Mouse (Mus musculus) limb, embryonic 11.5 days (tissue): ENCODE results near the gene Sec61g. TPM values are rescaled to one million over a fixed set of nuclear protein-coding genes. Genes with fewer than 3 reads are reported as not detected.

Source experiments
- ATAC-seq: fragments of 200-750 bp; cut with Nextera tagmentation; 2 replicates; pipeline ENCODE4 v1.8.0; 2017; ENCODE audit warnings: low read depth; ENCODE audit not compliant: insufficient number of reproducible peaks, low FRiP score, low TSS enrichment
- DNase-seq: peaks from one replicate; pipeline ENCODE4 v3.0.0-alpha.2; 2015; ENCODE audit warnings: low spot score
- H3K27ac ChIP-seq: fragments of 300-500 bp; sonication (generic); replicated peaks from 2 replicates; pipeline ENCODE4 v1.5.1; 2014; ENCODE audit warnings: low read depth, mild to moderate bottlenecking, low read length
- H3K27me3 ChIP-seq: fragments of 300-500 bp; sonication (generic); 2 replicates; pipeline ENCODE4 v1.6.1; 2014; ENCODE audit warnings: mild to moderate bottlenecking, low read length, mixed read lengths; ENCODE audit not compliant: control insufficient read depth, insufficient read depth
- H3K36me3 ChIP-seq: fragments of 300-500 bp; sonication (generic); 2 replicates; pipeline ENCODE4 v1.6.1; 2014; ENCODE audit warnings: mild to moderate bottlenecking, low read length, moderate library complexity, mixed read lengths; ENCODE audit not compliant: control insufficient read depth, insufficient read depth
- H3K4me1 ChIP-seq: fragments of 300-500 bp; sonication (generic); 2 replicates; pipeline ENCODE4 v1.6.1; 2014; ENCODE audit warnings: low read length, mixed read lengths; ENCODE audit not compliant: control insufficient read depth, insufficient read depth
- H3K4me2 ChIP-seq: fragments of 300-500 bp; sonication (generic); 2 replicates; pipeline ENCODE4 v1.6.1; 2014; ENCODE audit warnings: low read depth, mild to moderate bottlenecking, moderate library complexity; ENCODE audit not compliant: severe bottlenecking
- H3K4me3 ChIP-seq: fragments of 300-500 bp; sonication (generic); 2 replicates; pipeline ENCODE4 v1.5.1; 2014; ENCODE audit warnings: low read depth, low read length
- H3K9ac ChIP-seq: fragments of 300-500 bp; sonication (generic); 2 replicates; pipeline ENCODE4 v1.6.1; 2014; ENCODE audit warnings: mild to moderate bottlenecking, low read length
- H3K9me3 ChIP-seq: fragments of 300-500 bp; sonication (generic); 2 replicates; pipeline ENCODE4 v1.6.1; 2016; ENCODE audit warnings: low read length; ENCODE audit not compliant: control insufficient read depth
- WGBS: fragments of 180-500 bp; shearing (Covaris S2); extraction: QIAGEN DNeasy Blood & Tissue Kit; methylation state at CpG from one replicate; pipeline ENCODE4 v1.1.7; 2014; 5-methylcytosine and 5-hydroxymethylcytosine counted together
- polyA plus RNA-seq: library from polyadenylated mRNA; unstranded; fragments of >200 nt; fragmentation: Nextera tagmentation; extraction: Ambion mirVana; gene quantifications from 2 replicates; pipeline ENCODE4 v1.2.1, GENCODE M21; 2014

The Sec61g gene
- polyA plus RNA-seq = 41.5 and 41.7 TPM in 2 replicates

DNA sequence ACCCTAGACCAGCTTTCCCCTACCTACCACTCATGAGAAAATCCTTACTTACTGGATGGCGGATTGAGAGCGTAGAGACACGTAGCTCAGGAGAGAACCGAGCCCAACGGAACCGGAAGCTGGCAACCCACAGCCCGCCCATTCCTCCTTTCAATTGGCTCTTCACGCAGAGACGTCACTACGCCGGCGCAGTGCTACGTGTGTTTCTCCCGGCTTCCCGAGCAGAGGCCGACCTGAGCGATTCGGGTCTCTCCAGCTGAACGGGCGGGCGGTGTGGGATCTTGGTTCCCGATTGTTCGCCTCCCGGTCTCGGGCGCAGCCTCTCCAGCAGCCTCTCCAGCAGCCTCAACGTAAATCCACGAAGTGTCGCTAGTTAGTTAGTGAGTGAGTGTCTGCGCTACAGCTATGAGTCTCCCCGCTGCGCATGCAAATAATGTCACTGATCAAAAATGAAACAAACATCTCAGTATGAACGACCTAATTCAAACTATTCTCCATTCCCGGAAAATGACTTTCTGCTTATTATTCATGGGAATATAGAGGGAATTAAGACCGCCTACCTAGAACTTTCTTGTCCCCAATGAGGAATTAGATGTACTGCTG is at the start of gene Sec61g:
Sec61g (minus strand) TSS at position 433 of the 603 bp plus-strand sequence.
- Histone ChIP-seq H3K9me3 (no peaks in the 10 kb centered on the region), H3K27ac (peak within 1 kb of the TSS; percentile 60), H3K4me1 (no peaks in the 10 kb centered on the region), H3K9ac (peak within 1 kb of the TSS; percentile 87), H3K4me2 (peak within 1 kb of the TSS; percentile 57), H3K4me3 (peak within 1 kb of the TSS; percentile 84), H3K36me3 (peaks cover 8% of the 10 kb centered on the region; the same call in 1 of the 2 replicates), H3K27me3 (no peaks in the 10 kb centered on the region)
- under 1% methylated on average over 34 of the region's 35 CpGs for WGBS
- DNase-seq (peak; percentile 92), ATAC-seq (peak; percentile 99)

DNA sequence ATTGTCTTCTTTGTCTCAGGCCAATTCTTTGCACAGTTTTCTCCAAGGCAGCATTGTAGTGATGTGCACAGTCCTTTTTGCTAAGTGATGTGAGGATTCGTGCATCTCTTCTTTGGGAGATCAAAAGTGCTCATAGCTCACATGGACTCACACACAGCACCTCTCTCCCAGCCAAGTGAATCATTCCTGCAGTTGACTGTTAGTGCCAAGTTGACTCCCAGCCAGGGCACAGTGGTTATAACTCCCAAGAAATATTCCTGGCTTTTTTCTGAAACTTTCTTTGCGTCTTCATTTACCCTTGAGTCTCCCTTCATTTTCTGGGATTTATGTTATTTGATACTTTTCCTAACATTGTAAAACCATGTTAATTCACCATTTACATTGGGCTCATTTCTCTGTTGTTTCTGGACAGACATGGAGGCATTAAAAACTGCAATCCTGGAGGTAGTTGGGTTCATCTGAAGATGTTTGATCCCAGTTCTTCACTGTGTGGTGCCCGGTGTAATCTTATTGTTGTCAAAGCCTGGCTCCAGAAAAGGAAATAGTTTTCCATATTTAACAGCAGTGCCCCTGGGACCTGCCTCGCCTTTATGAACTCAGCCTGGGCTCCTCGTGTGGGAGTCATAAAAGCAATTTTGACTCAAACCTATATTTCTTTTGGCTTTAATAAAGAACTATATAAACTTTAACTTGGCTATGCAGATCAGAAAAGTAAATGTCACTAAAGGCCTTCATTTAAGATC is 38.3 kb upstream of the Sec61g start:
- Histone ChIP-seq H3K27ac (no peak overlapping the region), H3K4me2 (no peak overlapping the region), H3K9ac (no peak overlapping the region), H3K27me3 (no peaks in the 10 kb centered on the region), H3K9me3 (no peaks in the 10 kb centered on the region), H3K36me3 (no peaks in the 10 kb centered on the region), H3K4me3 (no peak overlapping the region), H3K4me1 (no peaks in the 10 kb centered on the region)
- no peak for DNase-seq
- ATAC-seq = no peak
- 74% methylated on average over 5 of the region's 5 CpGs for WGBS

DNA sequence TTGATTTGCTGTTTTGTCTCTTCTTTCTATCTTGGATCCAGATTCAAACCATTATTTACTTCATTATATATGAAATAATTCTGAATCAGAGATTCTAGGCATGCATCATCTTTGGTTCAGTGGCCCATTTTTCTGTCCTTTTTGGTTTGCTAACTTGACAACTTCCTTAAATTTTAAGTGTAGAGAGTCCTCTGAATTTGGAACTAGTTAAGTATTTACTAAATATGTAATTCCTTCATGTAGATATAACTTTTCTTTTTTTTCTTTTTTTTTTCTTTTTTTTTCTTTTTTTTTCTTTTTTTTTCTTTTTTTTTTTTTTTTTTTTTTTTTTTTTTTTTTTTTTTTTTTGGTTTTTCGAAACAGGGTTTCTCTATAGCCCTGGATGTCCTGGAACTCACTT is 29.1 kb upstream of the Sec61g start:
- ATAC-seq (no peak), DNase-seq (no peak)
- H3K4me2 ChIP-seq = no peak overlapping the region
- no peaks in the 10 kb centered on the region for H3K36me3 ChIP-seq
- H3K27me3 ChIP-seq = no peaks in the 10 kb centered on the region
- no peak overlapping the region for H3K9ac ChIP-seq
- WGBS = 83% methylated on average over 1 of the region's 1 CpGs
- no peaks in the 10 kb centered on the region for H3K4me1 ChIP-seq
- no peaks in the 10 kb centered on the region for H3K9me3 ChIP-seq
- no peak overlapping the region for H3K4me3 ChIP-seq
- H3K27ac ChIP-seq = no peak overlapping the region

DNA sequence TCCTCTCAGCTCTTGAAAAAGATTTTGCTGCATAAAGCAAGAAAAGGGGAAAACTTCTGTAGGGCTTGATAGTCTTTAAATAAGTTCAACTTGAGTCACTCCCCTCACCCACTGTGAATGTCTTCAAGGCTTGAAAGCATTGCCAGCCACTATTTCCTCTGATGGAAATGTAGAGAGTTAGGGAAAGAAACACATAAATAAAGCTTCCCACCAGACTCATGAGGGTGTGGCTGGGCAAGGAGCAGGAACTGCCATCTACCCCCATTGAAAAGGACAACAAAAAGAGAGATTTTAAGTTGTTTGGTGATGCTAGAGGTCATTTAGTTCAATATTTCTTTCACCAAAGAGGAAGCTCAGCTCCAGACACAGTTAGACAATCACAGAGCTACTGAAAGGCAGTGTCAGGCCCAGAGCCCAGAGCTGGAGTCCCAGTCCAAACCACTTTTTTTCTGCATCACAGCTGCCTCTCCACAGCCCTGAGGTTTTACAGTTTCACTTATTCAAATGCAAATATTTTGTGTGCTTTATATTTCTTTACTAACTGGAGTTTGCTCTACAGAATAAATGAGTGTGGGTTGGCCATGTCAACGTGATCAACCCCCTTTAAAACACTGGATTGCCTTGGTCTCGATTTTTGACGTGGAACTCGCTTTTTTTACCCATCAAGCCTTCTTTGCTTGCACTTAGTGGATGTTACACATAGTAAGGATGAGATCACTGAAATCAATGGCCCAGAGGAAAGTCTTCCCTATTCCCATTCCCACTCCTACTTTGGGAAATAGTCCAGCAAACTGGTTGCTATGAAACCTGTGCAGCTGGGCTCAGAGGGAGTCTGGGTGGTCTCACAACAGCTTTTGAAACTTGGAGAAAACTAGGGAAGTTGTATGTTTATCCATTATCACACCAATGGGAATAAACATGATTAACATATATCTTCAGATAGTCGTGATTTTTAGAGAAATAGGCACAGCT is 26.6 kb upstream of the Sec61g start:
- ATAC-seq = no peak
- Histone ChIP-seq H3K27me3 (no peaks in the 10 kb centered on the region), H3K9ac (no peak overlapping the region), H3K9me3 (no peaks in the 10 kb centered on the region), H3K27ac (no peak overlapping the region), H3K4me1 (no peaks in the 10 kb centered on the region), H3K36me3 (no peaks in the 10 kb centered on the region), H3K4me2 (no peak overlapping the region), H3K4me3 (no peak overlapping the region)
- no peak for DNase-seq
- 73% methylated on average over 5 of the region's 5 CpGs for WGBS

DNA sequence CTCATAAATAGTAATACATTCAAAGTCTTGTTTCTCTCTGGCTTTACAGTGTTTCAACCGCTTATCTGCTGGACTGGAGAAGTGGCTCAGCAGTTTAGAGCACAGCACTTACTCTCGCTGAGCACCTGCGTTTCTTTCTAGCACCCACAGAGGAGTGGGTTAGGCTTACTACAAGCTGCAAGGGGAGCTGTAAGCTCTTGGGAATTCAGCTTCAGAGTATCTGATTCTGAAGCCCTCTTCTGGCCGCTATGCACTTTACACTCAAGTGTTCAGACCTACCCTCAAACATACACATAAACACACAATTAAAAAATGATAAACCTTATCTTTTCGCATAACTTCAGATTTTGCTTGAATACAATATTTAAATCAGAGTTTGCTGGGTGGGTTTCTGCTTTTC is 24.6 kb upstream of the Sec61g start:
- ATAC-seq = no peak
- H3K9ac ChIP-seq = no peak overlapping the region
- no peak for DNase-seq
- WGBS = 25% methylated on average over 5 of the region's 5 CpGs
- no peak overlapping the region for H3K4me2 ChIP-seq
- H3K4me3 ChIP-seq = no peak overlapping the region
- H3K27ac ChIP-seq = no peak overlapping the region
- H3K27me3 ChIP-seq = no peaks in the 10 kb centered on the region
- H3K4me1 ChIP-seq = no peaks in the 10 kb centered on the region
- no peaks in the 10 kb centered on the region for H3K36me3 ChIP-seq
- H3K9me3 ChIP-seq = no peaks in the 10 kb centered on the region

DNA sequence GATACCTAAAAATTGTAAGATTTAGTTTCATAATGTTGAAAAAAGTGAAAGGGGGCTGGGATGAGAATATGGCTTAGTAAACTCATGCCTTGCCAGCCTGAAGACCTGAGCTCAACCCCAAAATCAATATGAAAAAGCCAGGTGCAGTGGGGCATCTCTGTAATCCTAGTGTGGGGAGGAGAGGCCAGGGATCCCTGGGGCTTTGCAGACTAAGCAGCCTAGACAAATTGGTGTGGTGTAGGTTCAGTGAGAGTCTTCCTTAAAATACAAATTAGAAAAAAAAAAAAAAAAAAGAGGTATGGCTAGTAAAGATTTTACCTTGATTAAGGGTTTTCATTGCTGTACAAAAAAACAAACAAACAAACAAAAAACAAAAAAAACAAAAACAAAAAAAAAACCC is 20.6 kb upstream of the Sec61g start:
- no peaks in the 10 kb centered on the region for H3K4me1 ChIP-seq
- no peaks in the 10 kb centered on the region for H3K9me3 ChIP-seq
- no peak overlapping the region for H3K4me2 ChIP-seq
- no peak for DNase-seq
- H3K27me3 ChIP-seq = no peaks in the 10 kb centered on the region
- H3K9ac ChIP-seq = no peak overlapping the region
- no peak for ATAC-seq
- H3K36me3 ChIP-seq = no peaks in the 10 kb centered on the region
- no peak overlapping the region for H3K4me3 ChIP-seq
- H3K27ac ChIP-seq = no peak overlapping the region

DNA sequence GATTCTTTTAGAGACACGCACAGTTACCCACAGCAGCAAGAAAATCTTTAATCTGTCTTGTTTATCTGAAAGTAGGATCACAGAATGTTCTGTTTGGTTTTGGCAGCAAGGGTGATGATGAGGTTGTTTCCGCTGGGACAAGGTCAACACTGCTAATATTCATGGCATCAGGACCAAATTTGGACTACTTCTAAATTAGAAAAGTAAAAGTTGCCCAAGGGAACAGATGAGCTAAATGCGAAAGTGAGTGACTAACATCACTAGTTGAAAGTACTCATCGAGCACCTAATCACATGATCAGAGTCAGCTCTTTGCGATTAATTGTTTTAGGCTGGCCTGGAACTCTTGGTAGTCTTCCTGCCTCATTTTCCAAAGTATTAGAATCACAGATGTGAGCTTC is 20.1 kb upstream of the Sec61g start:
- DNase-seq = no peak
- H3K4me1 ChIP-seq = no peaks in the 10 kb centered on the region
- no peaks in the 10 kb centered on the region for H3K36me3 ChIP-seq
- H3K4me3 ChIP-seq = no peak overlapping the region
- H3K9ac ChIP-seq = no peak overlapping the region
- 88% methylated on average over 5 of the region's 5 CpGs for WGBS
- H3K27ac ChIP-seq = no peak overlapping the region
- no peak overlapping the region for H3K4me2 ChIP-seq
- ATAC-seq = no peak
- H3K27me3 ChIP-seq = no peaks in the 10 kb centered on the region
- no peaks in the 10 kb centered on the region for H3K9me3 ChIP-seq

DNA sequence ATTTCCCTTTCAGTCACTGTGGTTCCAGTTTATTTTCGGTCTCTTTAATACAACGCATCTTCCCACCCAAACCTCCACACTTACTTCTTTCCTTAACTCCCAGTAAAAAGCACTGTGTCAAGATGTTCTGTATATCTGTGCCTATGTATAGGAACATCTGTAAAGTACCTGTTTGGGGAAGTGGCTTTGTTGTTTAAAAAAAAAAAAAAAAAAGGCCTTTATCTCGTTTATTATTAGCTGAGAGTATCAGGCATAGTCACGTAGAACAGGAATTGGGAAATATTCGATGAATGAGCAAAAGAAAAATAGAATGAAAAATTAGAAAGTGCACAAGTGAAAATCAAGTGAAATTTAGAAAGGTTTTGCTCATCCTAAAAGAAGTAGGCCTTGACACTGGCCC is 19.5 kb upstream of the Sec61g start:
- WGBS = 86% methylated on average over 5 of the region's 5 CpGs
- Histone ChIP-seq H3K4me3 (no peak overlapping the region), H3K9me3 (no peaks in the 10 kb centered on the region), H3K27me3 (no peaks in the 10 kb centered on the region), H3K36me3 (no peaks in the 10 kb centered on the region), H3K4me1 (no peaks in the 10 kb centered on the region), H3K9ac (no peak overlapping the region), H3K4me2 (no peak overlapping the region), H3K27ac (no peak overlapping the region)
- no peak for ATAC-seq
- no peak for DNase-seq
